Mouse (Mus musculus) granulocyte monocyte progenitor cell, adult 5-6 weeks (primary cell): ENCODE results near the gene Zfr2. TPM values are rescaled to one million over a fixed set of nuclear protein-coding genes. Genes with fewer than 3 reads are reported as not detected.

ENCODE experiments used
- ATAC-seq: replicated peaks from 2 replicates; pipeline ENCODE4 v1.8.0; 2016; ENCODE audit warnings: mild to moderate bottlenecking, moderate TSS enrichment, inconsistent platforms; ENCODE audit not compliant: poor library complexity, severe bottlenecking
- total RNA-seq, 2 experiments: library from RNA; stranded (forward) in 1 of 2; stranded (reverse) in 1 of 2; fragments of 200-712, 200-1000 nt in 1 of 2; fragments of >200 nt in 1 of 2; fragmentation: Nextera tagmentation in 1 of 2; gene quantifications; 2 replicates each; pipeline ENCODE4 v1.2.3; 2014 to 2017

The Zfr2 gene
- not detected in 2 replicates for total RNA-seq (2014; fragmentation: Nextera tagmentation)
- total RNA-seq (2017) = 0.13 TPM in 1 of 2 replicates, not detected in the other

DNA sequence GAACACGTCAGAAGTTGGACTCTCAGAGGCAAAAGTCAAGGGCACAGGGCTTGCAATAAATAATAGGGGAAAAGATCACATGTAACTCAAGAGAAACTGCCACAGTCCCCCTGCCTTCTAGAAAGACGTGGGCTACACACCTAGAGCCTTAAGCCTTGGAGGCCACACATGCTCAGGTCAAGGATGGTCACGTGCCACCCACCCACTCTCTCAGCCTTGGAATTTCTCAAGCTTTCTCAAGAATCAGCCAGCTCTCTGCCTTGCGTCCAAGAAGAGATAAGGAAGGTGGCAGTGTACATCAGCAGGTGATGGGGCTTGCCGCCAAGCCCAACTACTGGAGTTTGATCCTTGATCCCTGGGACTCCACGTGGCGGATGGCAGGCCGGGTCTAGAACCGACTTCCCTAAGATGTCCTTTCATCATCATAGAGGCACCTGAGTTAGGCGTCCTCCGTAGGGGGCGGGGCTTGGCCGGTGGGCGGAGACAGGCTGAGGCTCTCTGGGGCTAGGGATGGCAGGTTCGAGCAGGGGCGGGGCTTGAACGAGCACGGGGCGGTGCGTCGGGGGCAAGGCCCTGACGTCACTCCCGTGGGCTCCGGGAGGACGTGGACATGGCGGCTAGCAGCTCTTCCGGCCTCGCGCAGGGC is at the start of gene Zfr2:
TSS of gene Zfr2 (plus strand) at position 576 of the 646 bp plus-strand sequence.
- ATAC-seq = peak; percentile 92

DNA sequence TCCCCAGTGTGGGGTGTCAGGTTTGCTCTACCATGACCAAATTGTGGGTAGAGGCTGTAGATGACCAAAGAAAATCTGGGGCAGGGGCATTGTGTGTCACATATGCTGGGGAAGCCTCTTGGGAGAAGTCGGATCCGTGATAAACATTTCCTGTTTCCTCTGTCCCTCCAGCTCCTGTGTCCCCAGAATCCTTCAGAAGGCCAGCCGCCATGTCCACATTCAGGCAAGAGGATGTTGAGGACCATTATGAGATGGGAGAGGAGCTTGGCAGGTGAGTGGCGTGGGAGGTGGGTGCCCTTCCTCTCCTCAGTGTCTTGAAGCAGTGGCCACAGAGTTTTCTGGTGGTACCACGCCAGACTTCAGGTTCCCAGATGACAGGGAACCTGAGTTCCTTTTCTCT is 49.1 kb upstream of the Zfr2 start, which contains the start of gene 4930442H23Rik:
TSS of gene 4930442H23Rik (minus strand) at position 45 of the 400 bp plus-strand sequence.
- ATAC-seq = no peak

DNA sequence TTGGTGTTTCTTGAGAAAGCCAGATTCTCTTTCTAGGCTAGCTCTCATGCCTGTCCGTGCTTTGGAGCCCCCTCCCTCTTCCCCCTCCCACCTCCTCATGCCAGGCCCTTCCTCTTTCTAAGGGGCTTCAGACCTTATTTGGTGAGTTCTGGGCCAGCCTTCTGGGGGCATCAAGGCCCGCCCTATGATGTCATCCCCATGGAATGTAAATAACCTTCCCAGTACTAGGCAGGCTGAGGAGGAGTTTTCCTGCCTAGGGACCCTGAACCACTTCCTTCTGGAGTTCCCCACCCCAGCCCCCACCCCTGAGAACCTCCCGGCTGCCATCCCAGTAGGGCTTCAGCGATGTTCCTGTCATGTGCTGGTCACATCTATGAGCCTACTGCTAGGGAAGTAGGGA is 48.2 kb upstream of the Zfr2 start:
- ATAC-seq = no peak

DNA sequence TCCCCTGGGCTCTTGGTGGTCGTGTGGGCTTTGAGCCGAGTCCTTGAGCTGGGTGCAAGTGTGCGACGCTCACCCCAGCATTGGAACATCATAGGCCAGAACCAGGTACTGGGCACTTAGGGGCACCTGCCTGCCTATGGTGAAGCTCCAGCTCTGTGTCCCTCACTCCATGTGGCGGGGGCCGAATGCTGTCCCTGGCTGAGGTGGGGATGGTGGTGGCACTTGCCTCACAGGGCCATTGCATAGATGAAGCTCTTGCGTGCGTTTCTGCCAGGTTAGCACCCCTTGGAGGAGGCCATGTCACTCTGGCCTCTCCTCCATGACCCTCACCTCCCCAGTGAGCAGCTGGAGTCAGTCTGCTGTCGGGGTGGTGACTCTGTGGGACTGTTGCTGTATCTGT is 45.8 kb upstream of the Zfr2 start:
- ATAC-seq = no peak

DNA sequence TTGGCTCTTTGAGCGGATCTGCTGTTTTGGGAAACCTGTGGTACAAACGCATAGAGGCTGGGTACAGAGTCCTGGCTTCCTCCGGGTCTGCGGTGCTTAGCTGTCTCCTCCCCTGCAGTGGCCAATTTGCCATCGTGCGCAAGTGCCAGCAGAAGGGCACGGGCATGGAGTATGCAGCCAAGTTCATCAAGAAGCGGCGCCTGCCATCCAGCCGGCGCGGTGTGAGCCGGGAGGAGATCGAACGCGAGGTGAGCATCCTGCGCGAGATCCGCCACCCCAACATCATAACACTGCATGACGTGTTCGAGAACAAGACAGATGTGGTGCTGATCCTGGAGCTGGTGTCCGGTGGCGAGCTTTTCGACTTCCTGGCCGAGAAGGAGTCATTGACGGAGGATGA is 43.1 kb upstream of the Zfr2 start:
- ATAC-seq = no peak

DNA sequence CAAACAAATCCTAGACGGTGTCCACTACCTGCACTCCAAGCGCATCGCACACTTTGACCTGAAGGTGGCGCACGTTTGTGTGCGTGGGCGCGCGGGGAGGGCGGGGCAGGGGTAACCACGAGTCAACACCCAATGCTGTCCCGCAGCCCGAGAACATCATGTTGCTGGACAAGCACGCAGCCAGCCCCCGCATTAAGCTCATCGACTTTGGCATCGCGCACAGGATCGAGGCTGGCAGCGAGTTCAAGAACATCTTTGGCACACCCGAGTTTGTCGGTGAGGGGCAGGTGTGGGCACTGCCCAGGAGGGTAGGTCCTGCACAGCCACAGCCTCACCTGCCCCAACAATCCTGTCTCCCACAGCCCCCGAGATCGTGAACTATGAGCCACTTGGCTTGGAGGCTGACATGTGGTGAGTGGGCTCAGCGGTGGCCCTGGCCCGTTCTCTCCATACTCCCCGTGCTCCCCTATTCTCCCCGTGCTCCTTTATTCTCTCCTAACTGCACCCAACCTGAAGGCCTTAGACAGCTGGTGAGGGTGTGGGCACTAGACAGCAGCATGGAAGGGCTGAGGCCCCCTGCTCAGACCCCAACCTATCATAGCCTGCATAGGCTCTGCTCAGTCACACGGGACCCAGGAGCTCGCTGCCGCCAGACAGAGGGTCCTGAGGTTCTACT is 42.6 kb upstream of the Zfr2 start:
- 0 out of 2 replicates have a peak, but pooled peaks have one; percentile 5 for ATAC-seq

DNA sequence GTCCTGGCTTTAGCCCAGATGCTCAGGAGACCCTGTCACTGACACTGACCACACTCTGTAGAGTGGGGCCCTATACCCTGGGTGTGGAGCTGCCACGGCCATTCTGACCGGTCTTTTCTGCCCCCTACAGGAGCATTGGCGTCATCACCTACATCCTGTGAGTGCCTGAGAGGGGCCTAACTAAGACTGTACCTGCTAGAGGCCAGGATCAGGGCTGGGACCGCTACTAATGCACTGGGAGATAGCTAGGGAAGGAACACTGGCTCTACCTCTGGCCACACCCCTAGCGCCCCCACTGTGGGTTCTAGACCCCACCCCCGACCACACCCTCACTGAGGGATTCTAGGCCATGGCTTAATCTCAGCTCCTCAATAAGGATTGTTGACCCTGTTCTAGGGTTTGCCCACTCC is 42.0 kb upstream of the Zfr2 start:
- peak; percentile 6; the same call in 1 of the 2 replicates for ATAC-seq

DNA sequence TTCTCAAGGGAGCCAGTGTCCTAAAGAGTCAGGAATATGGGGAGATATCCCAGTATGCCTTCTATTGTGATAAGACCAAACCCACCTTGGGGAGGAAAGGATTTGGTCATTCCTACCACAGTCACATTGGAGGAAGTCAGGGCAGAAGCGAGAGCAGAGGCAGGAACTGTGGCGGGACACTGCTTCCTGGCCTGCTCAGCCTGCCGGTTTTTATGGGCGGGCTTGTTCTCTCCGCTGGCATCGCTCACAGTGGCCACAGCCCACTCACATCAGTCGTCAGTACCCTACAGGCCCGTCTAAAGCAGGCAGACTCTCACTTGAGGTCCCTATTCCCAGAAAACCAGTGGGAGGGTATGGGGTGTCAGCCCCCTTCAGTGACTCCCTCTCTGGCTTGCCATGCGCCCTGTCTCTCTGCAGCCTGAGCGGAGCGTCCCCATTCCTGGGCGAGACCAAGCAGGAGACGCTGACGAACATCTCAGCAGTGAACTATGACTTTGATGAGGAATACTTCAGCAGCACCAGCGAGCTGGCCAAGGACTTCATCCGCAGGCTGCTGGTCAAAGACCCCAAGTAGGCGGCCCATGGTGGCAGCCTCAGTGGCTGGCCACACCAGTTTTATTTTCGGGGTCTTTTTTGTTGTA is 41.5 kb upstream of the Zfr2 start:
- peak; percentile 55 for ATAC-seq

DNA sequence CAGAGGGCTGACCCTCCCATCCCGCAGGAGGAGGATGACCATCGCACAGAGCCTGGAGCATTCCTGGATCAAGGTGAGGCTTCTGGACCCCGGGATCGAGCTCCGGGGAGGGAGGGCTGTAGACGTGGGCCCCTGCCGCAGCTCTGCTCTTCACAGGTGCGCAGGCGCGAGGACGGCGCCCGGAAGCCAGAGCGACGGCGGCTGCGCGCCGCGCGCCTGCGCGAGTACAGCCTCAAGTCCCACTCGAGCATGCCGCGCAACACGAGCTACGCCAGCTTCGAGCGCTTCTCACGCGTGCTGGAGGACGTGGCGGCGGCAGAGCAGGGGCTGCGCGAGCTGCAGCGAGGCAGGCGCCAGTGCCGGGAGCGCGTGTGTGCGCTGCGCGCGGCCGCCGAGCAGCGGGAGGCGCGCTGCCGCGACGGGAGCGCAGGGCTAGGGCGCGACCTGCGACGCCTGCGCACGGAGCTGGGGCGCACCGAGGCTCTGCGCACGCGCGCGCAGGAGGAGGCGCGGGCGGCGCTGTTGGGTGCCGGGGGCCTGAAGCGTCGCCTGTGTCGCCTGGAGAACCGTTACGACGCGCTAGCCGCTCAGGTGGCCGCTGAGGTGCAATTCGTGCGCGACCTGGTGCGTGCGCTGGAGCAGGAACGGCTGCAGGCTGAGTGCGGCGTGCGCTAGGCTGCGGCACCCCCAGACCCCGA is 40.5 kb upstream of the Zfr2 start:
- ATAC-seq = peak; percentile 38

DNA sequence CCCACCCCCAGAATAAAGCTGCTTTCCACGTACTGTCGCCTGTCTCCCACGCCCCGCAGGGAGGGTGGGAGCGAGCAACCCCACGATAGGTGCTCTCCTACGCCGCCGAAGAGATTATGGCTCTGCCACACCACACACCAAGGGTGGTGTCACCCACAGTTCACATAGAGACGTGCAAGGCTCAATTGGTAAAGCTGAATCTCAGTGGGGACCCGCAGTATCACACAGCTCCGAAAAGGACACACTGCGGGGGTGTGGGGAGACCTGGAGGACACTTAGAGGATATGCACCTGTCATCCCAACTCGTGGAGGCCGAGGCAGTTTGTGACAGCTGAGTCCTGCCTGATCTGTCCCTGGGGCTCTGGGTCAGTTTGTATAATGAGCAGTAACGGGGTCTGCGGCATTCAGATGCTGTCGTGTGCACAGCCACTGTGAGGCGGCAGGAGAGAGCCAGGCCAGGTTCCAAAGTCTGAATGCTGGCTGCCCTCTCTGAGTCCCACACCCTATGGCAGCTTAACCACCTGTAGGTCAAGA is 39.9 kb upstream of the Zfr2 start:
- ATAC-seq = no peak

DNA sequence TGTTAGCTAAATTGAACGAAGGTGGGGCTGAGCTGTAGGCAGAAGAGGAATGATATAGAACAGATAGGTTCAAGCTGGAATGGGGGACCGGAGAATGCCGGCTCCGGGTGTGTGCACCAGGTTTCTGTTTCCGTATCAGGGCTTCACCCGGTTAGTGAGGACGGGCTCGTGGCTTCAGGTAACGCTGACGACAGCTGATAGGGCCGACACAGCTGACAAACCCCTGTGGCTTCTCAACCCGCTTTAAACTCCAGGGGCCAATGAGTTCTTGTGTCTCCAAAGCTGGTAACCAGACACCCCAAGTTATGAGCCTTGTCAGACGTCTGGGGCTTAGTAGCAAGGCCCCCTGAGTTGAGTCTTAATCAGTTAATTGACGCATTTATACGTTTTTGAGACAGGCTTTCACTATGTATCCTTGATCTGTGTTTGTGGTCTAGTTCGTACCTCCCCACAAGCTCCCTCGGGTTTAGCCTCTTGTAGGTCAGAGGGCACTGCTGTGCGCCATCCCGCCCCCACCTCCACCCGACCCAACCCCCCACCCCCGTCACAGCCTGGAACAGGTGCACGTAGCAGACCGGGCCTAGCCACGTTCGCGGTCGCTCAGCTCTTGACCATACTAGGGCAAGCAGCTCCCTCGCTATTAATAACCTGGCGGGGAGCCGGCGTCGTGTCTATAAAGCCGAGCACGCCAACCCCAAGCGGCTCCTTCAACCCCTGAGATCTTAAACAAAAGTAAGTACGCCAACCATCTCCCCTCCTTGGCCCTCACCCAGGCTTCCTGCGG is 38.8 kb upstream of the Zfr2 start:
- no peak for ATAC-seq

DNA sequence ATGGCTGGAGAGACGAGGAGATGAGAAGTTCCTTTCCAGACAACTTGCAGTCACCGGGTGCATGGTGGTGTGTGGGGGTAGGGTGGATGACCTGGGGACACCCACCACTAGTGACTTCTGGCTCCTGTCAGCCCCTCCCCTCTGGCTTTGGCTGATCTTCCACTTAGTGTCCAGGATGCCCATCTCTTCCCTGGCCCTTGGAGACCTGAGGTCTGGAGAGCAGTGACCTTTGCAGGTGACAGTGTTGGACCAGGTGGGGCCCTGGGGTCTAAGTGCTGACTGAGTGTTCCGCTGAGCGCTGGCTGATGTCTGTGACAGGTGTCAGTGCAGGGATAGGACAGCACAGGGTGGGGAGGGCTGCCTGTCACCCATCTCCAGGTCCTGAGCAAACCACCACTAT is 37.7 kb upstream of the Zfr2 start:
- no peak for ATAC-seq

DNA sequence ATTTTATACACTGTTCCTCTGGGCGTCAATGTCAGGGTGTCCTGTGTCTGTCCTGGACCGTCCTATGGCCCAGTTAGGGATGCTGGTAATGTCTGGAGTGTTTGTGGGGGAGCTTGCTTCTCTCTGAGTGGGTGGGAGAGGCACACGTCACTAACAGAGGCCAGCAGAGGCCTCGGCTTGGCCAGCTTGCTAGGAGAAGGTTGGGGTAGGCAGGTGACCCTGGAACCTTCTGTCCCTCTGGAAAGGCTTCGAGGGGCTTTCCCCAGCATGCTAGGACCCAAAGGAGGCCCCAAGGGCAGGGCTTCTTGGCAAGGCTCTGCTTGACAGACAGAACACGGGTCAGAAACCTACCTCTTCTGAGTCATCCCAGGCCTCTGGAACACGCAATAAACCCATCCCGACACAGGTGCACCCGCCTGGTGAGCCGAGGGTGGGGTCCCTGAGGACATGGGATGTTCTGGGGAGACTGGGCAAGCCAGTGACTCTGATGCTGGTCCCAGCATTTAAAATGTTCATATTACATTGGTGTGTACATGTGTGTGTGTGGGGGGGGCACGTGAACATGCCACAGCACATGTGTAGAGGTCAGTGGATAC is 36.4 kb upstream of the Zfr2 start:
- no peak for ATAC-seq

DNA sequence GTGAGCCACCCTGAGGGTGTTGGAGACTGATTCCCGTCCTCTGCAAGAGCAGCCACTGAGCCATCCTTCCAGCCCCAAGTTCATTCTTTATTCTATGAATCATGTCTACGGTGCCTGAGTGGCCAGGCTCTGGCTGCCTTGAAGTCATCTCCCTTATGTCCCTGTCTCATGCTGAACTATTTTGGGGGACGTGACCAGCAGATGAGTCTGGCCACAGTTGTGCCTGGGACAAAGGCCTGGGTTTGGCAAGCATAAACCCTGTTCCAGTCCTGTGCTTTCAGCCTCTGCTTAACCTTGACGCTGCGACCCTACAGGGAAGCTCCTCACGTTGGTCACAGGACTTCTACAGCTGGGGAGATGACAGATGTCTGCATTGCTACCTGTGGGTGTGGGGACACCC is 35.6 kb upstream of the Zfr2 start:
- ATAC-seq = no peak

DNA sequence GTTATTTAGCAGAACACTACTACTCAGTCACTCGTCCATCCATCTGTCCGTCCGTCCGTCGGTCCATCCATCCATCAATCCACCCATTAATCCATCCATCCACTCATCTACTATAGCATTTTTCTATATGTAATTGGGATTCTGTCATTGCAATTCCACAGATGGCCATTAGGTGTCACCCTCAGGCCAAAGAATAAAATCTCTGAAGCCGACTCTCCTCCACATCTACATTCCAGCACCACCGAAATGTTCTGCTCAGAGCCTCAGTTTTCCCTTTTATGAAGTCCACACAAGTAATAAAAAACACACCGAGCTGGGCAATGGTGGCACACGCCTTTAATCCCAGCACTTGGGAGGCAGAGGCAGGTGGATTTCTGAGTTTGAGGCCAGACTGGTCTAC is 34.7 kb upstream of the Zfr2 start:
- ATAC-seq = peak; percentile 45

DNA sequence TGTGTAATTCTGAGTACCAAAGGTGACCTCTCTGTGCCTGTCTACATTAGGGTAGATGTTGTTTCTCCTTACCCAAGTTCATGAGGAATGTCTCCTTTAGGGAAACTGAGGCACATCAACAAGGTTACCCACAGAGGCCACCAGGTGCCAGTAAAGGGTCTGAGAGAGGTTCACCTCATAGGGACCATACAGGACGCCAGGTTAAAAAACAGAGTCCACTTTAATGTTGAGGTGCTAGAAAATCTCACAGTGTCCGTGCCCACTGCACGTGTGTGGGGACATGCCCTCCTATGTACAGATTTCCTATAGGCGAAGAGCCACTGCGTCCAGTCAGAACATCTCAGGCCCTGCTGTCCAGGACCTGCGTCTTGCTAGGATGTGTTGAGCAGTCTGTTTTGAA is 34.0 kb upstream of the Zfr2 start:
- no peak for ATAC-seq

DNA sequence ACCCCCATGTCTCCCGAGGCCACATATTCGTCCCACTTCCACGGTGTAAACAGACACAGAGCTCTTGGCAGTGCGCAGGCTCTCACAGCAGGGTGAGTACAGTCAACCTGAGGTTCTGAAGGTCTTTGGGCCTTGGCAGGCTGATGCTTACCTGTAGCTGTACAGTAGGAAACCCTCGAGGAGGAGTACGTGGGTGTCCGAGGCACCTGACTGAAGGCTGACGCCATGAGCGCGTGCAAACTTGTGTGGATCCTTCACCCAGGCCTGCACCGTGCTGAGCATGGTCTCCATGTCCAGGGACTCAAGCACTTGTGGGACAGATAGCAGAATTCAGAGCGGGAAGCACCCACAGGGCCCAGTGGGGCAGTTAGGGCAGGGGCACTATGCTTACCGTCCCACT is 32.8 kb upstream of the Zfr2 start:
- no peak for ATAC-seq

DNA sequence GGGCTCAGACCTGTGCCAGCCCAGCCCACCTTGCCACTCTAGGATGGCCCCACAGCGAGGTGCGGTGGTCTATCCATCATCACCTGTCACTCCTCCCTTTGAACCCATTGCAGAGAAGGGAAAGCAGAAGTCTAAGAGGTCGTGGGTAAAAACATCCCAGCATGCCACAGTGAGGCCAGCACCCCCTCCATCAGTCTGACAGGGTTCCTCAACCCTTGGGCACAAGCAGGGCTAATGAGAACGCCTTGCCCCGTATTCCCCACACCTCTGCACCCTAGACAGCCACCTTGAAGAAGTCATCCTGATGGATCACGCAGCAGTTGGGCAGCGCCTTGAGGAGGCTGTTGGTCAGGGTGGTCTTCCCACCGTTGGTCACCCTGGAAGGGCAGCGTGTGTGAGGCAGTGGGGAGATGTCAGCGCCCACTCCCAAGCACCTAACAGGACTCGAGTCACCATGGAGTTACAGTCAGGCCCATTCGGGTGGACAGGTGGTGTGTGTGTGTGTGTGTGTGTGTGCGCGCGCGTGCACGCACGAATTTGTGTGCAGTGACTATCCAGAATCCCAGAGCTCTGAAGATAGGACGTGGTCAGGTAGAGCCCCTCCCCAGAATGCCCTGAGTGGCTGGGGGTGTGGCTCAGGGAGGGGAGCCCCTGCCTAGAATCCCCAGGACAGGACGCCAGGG is 32.2 kb upstream of the Zfr2 start:
- ATAC-seq = no peak
